Mouse (Mus musculus) embryo, embryonic 10 days (tissue): ENCODE results near the gene Pard3b.

ENCODE experiments used
- DNase-seq: peaks from one replicate; pipeline ENCODE4 v3.0.0-alpha.2; 2015; ENCODE audit warnings: low spot score

The Pard3b gene

DNA sequence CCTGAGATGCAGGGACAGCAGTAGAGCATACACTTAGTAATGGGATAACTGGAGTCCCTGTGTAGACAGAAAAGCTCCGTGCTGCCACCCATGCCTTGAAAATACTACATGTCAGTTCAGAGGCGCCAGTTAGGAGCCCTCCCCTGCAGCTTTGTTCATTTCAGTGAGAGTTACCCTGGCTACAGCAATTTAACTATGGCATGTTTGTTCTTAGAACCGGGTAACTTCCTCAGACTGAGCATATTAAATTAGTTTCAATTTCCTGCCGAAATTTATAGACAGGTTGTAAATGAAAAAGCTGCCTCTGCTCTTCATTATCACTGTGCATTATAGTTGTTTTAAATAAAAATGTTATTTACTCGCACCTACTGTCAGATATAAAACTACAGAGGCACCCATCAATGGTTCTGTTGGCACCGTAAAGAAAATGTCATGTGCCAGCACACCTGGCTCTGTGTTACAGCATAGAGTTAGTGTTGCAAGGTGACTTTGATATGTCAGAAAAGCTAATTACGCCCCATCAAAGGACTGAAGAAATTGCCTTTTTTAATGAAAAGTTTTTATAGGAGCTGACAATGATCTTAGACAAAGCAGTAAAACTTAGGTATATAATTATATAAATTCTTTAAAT, 289.6 kb downstream of the Pard3b start:
- no peak for DNase-seq

- no peak for DNase-seq
Observed at GRCm38 (mm10) chr1:61933574-61933973, 294.9 kb downstream of the Pard3b start.

DNA sequence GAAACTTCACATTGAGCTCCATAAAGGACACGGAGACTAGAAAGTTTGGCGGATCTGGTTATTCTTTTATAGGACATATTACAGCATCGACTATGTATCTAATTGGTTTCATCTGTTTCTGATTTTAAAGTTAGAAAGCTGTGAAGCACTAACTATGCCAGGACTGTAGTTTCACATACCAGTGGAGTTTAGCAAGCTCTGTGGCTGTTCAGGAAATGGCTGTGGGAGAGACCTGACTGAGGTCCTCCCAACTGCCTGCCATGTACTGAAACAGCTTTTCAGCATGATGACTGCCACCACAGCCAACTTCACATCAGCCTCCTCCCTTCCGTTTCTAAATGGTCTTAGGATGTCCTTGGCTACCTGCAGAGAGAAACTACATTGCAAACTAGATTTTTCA, 296.1 kb downstream of the Pard3b start:
- no peak for DNase-seq

GRCm38 (mm10) chr1:61939882-61940281, 301.3 kb downstream of the Pard3b start:
- no peak for DNase-seq

- no peak for DNase-seq
Observed at GRCm38 (mm10) chr1:61961533-61961932, 322.9 kb downstream of the Pard3b start.

DNA sequence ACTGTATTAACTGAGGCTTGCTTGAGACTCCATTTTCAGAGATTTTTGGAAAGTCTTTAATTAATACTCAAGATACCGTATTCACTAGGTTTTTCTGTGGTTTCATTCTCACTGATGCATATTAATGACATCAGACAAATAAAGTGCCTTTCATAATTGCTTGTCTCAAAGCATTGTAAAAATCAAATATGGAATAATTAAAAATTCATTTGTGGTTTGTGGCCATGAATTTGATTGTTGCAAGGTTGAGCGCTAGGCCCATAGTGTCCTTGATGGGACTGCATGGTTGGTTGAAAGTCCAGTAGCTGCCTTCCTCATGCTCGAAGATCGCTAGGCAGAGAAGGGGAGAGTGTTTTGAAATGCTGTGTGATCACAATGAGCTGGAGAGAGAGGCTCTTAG, 323.9 kb downstream of the Pard3b start:
- no peak for DNase-seq

DNA sequence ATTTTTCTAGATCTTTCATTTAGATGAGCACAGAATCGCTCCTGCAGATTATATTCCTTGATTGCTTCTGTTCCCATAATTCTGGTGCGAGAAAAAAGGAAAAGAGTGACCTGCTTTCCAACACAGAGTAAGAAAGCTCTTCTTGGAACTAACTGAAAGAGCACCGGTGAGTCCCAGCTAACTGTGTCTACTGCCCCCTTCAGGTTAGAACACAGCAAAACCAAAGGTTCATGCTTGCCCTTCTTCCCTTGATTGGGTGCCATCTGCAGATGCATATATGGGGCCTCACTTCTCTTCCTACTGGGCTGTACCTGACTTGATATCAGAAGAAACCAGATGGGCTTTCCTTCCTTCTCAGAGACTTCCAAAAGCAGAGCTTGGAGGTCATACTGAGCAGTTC, 328.5 kb downstream of the Pard3b start:
- peak; percentile 34 for DNase-seq

DNA sequence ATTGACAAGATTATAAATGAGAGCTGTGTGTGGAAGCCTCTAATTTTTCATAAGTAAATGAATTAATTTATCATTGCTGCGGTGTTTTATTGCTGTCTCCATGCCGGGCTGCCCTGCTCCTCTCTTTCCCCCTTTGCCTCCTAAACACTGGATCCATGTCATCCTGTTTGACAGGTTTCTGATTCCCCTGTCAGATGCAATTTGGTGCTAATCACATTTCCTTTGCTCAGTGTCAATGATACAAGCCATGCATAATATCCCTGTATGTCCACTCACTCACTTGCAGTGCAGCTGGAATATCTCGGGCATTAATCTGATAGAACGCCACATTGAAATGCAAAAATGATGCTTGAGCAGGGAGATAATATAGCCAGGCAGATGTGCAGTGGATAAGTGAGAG, 329.2 kb downstream of the Pard3b start:
- no peak for DNase-seq

DNA sequence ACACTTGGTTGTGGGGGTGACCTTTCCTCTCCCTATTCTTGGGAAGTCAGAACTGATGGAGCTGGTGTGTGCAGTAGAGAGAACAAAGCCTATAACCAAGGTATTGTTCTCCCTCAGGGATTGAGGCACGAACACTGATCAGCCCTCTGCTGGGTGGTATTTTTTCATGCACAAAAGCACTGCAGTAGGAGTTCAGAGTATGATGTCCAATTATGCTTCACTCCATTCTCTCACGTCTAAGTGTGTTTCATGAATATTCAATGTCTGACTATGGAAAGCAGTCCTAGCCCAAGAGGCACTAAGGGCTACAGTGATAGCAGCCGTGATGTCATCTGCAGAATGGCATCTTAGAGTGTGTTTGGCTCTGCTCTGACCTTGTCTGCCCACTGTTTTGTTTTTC, 359.1 kb downstream of the Pard3b start:
- peak; percentile 22 for DNase-seq

DNA sequence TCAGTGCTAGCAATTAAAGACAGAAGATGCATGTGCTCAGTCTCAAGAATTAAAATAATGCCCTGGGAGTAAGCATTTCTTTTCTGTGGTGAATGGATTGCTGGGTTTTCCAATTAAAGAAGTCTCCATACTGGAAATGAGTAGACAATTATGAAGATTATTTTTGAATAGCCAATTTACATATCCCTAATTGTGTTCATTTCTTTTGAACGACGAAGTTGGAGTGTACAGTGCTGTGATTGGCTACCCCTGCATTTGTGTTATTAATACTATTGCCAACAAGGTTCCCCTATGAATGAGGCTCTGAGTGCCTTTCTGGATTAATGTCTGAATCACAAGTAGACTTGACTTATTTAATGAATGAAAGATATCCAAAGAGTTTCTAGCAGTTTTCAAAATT, 370.2 kb downstream of the Pard3b start:
- no peak for DNase-seq

- no peak for DNase-seq
Observed at GRCm38 (mm10) chr1:62011712-62012111, 373.1 kb downstream of the Pard3b start.

- DNase-seq = peak; percentile 69
Observed at GRCm38 (mm10) chr1:62016536-62017300, 378.1 kb downstream of the Pard3b start.

- DNase-seq = peak; percentile 49
Observed at GRCm38 (mm10) chr1:62018276-62018675, 379.7 kb downstream of the Pard3b start.

DNA sequence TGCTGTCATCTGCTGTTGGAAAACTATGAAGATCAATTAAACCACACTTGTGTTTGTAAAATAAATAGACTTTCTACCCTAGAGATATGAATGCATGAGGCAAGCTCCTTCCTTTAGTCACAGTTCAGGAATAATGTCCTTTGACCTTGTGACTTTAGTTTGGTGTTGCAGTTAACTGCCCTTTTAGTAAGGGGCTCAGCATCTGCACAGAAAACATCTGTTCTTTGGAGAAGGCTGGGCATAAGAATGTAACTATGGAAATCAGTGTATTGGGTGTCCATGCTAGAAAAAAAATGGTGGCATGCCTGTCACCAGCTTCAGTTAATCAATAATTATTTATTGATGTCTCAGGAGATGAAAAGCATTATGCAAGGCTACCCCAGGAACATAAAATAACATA, 381.1 kb downstream of the Pard3b start:
- DNase-seq = peak; percentile 55

GRCm38 (mm10) chr1:62041718-62042117, 403.1 kb downstream of the Pard3b start:
- DNase-seq = no peak

DNA sequence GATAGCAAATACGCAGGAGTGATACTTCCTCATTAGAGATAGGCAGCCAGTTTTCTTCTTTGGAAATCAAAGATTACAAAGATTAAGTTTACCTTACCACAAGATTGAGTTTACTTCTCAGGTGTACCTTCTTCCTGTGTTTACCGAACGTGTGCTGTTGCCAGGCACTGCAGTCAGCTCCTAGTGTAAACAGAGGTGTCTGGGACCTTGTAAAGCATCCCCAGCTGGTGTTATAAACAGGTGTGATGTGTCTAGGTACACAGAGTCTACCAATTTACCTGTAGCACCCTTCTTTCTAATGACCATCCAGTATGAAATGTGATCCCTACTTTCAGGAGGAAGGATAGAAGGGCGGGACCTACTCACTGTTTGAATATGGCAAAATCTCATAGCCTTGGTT, 410.0 kb downstream of the Pard3b start:
- DNase-seq = no peak

DNA sequence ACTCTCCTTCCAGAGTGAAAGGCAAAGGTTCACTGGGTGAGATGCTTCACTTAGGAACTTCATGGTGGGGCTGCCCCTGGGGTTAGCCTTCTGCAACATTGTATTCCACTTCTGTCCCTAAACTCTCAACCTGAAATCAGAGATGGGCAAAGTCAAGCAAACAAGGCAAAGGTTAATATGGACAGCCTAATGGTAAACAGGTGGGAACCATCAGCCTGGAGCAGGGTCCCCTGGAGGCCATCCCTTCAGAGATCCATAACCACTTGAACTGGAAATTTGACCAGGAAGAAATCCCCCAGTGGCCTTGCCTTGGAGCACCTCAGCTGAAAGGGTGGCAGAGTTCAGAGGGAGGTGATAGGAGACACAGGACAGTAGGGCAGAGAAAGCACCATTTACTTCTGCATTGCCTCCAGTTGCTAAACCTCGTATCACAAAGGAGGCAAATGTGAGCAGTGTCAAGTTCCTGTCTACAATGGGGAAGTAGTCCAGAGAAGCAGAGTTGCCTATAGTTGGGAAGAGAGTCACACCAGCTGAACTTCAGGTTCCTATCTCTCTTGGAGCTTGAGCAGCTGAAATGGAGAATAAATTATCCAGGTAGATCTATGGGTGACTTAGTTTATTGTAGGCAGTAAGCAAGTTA, 412.7 kb downstream of the Pard3b start:
- DNase-seq = peak; percentile 71

GRCm38 (mm10) chr1:62053167-62053638, 414.6 kb downstream of the Pard3b start:
- DNase-seq = no peak

GRCm38 (mm10) chr1:62055280-62055679, 416.7 kb downstream of the Pard3b start:
- DNase-seq = no peak

DNA sequence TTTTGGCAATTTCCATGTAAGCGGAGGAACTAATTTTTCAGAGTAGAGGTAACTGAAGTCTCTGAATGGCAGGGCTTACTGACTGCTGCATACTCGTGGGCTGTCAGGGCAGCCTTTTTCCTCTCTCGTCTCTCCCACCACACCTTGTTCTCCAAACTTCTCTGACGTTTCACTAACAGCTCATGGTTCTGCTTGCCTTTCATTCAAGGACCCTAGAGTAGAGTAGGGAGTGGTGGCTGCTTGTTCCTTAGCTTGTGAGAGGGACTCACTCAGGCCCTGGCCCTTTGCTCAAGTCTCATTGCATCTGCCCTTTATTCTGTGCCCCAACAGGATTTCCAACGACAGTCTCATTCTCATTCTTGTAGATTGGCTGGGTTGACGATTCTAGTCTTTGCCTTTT, 432.0 kb downstream of the Pard3b start:
- DNase-seq = no peak

GRCm38 (mm10) chr1:62071139-62071538, 432.5 kb downstream of the Pard3b start:
- no peak for DNase-seq

DNA sequence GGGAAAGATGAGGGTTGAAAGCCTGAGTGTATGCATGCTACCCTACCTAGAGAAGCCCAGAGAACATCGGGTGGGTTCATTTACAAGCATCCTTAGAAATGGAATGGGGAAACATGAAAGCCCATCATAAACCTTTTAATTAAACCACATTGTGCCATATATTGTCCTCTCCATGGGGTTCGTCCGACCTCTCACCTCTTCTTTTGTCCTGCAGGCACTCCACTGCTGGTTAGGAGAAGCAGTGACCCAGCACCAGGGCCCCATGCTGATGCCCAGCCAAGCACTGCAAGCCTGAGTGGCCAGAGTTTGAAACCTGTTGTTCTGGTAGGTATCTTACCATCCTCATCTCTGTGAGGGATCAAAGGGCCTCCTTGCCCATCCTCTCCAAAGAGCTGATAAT, 437.5 kb downstream of the Pard3b start:
- DNase-seq = peak; percentile 9

GRCm38 (mm10) chr1:62081129-62081528, 442.5 kb downstream of the Pard3b start:
- no peak for DNase-seq
